Comparison of ENCODE assay signal across 7 mouse cellular contexts in genomic region chr13:43478586-43478985, GRCm38 (mm10). TPM values are rescaled to one million over a fixed set of nuclear protein-coding genes. Genes with fewer than 3 reads are reported as not detected.
DNase-seq lines count a peak whose midpoint lies in the region; ATAC-seq and TF ChIP-seq lines count a peak whose summit lies in the region.

No protein-coding gene starts in this region.

- H3K9me3 ChIP-seq in neural tube, embryonic 11.5 days (ENCODE audit: control insufficient read depth, low read length), result no peaks in the 10 kb centered on the region
- no peaks in the 10 kb centered on the region for H3K9me3 ChIP-seq in hindbrain, embryonic 10.5 days
- H3K9me3 ChIP-seq in liver, embryonic 16.5 days (replicated peaks; ENCODE audit: control insufficient read depth, low read length), result no peaks in the 10 kb centered on the region
- no peaks in the 10 kb centered on the region for H3K9me3 ChIP-seq in stomach, embryonic 15.5 days

- peak overlapping the region; percentile 64 for H3K9ac ChIP-seq in neural tube, embryonic 11.5 days (ENCODE audit: low read length)
- peak overlapping the region; percentile 48 for H3K9ac ChIP-seq in liver, embryonic 16.5 days (ENCODE audit: low read depth, low read length)
- H3K9ac ChIP-seq in stomach, embryonic 15.5 days, result no peak overlapping the region

- TF ChIP-seq CTCF in cortical plate, adult 2 months (IDR thresholded peaks at IDR 0.05; ENCODE audit: extremely low read depth, insufficient read depth, low read length), result no peak

- TF ChIP-seq POLR2A in cortical plate, adult 2 months (IDR thresholded peaks at IDR 0.05; ENCODE audit: extremely low read depth, insufficient read depth, low read length), result no peak

- no peaks in the 10 kb centered on the region for H3K27me3 ChIP-seq in neural tube, embryonic 11.5 days (ENCODE audit: control insufficient read depth, insufficient read depth, low read length)
- H3K27me3 ChIP-seq in hindbrain, embryonic 10.5 days (ENCODE audit: insufficient read depth, poor library complexity, severe bottlenecking), result no peaks in the 10 kb centered on the region
- H3K27me3 ChIP-seq in liver, embryonic 16.5 days (ENCODE audit: control insufficient read depth, insufficient read depth, low read depth, low read length), result no peaks in the 10 kb centered on the region
- no peaks in the 10 kb centered on the region for H3K27me3 ChIP-seq in stomach, embryonic 15.5 days (replicated peaks)

- DNase-seq in neural tube, embryonic 11.5 days (ENCODE audit: low spot score), result no peak
- no peak for DNase-seq in neural tube, embryonic 10.5 days (ENCODE audit: extremely low spot score, low spot score)
- no peak for DNase-seq in hindbrain, embryonic 10.5 days (ENCODE audit: low spot score)
- no peak for DNase-seq in thymus, postnatal 10 days (ENCODE audit: low spot score in 2 of 2)

- ATAC-seq in neural tube, embryonic 11.5 days (ENCODE audit: insufficient read depth, low FRiP score, low TSS enrichment), result no peak
- ATAC-seq in liver, embryonic 16.5 days (ENCODE audit: low read depth), result no peak
- ATAC-seq in stomach, embryonic 15.5 days (ENCODE audit: insufficient read depth, low FRiP score, low read depth), result no peak

- H3K4me1 ChIP-seq in neural tube, embryonic 11.5 days (ENCODE audit: control insufficient read depth, insufficient read depth, low read length), result peaks cover 8% of the 10 kb centered on the region
- peaks cover 20% of the 10 kb centered on the region for H3K4me1 ChIP-seq in cortical plate, adult 2 months (ENCODE audit: control insufficient read depth, insufficient read depth, low read length)
- peaks cover 52% of the 10 kb centered on the region for H3K4me1 ChIP-seq in hindbrain, embryonic 10.5 days (replicated peaks)
- peaks cover 21% of the 10 kb centered on the region for H3K4me1 ChIP-seq in liver, embryonic 16.5 days (ENCODE audit: control insufficient read depth, low read depth, low read length)
- peaks cover 20% of the 10 kb centered on the region; the same call in 1 of the 2 replicates for H3K4me1 ChIP-seq in stomach, embryonic 15.5 days

- H3K27ac ChIP-seq in neural tube, embryonic 11.5 days (ENCODE audit: low read depth, low read length), result no peak overlapping the region
- peak overlapping the region; percentile 54; the same call in 1 of the 2 replicates for H3K27ac ChIP-seq in cortical plate, adult 2 months (ENCODE audit: insufficient read depth, low read length)
- peak overlapping the region; percentile 64 for H3K27ac ChIP-seq in hindbrain, embryonic 10.5 days
- H3K27ac ChIP-seq in liver, embryonic 16.5 days (ENCODE audit: low read length), result peak overlapping the region; percentile 67
- 0 out of 2 replicates have a peak overlapping the region, but pooled peaks have one; percentile 1 for H3K27ac ChIP-seq in stomach, embryonic 15.5 days

- no peaks in the 10 kb centered on the region for H3K36me3 ChIP-seq in neural tube, embryonic 11.5 days (ENCODE audit: control insufficient read depth, insufficient read depth, low read length)
- H3K36me3 ChIP-seq in hindbrain, embryonic 10.5 days, result no peaks in the 10 kb centered on the region
- no peaks in the 10 kb centered on the region for H3K36me3 ChIP-seq in liver, embryonic 16.5 days (ENCODE audit: control insufficient read depth, insufficient read depth)
- no peaks in the 10 kb centered on the region for H3K36me3 ChIP-seq in stomach, embryonic 15.5 days

- peak overlapping the region; percentile 70 for H3K4me2 ChIP-seq in neural tube, embryonic 11.5 days (ENCODE audit: low read depth)
- peak overlapping the region; percentile 68 for H3K4me2 ChIP-seq in liver, embryonic 16.5 days (ENCODE audit: low read depth, low read length)
- peak overlapping the region; percentile 76 for H3K4me2 ChIP-seq in stomach, embryonic 15.5 days

- 38% methylated on average over 8 of the region's 8 CpGs for WGBS in neural tube, embryonic 11.5 days
- 47% methylated on average over 8 of the region's 8 CpGs for WGBS in hindbrain, embryonic 10.5 days
- 23% methylated on average over 8 of the region's 8 CpGs for WGBS in liver, embryonic 16.5 days (ENCODE audit: insufficient replicate concordance)
- WGBS in stomach, embryonic 15.5 days, result 10% methylated on average over 8 of the region's 8 CpGs

- peak overlapping the region; percentile 68 for H3K4me3 ChIP-seq in neural tube, embryonic 11.5 days (ENCODE audit: low read depth, low read length)
- peak overlapping the region; percentile 78 for H3K4me3 ChIP-seq in cortical plate, adult 2 months (ENCODE audit: insufficient read depth, low read length)
- peak overlapping the region; percentile 89 for H3K4me3 ChIP-seq in hindbrain, embryonic 10.5 days
- peak overlapping the region; percentile 53 for H3K4me3 ChIP-seq in liver, embryonic 16.5 days (ENCODE audit: low read depth, low read length)
- peak overlapping the region; percentile 34 for H3K4me3 ChIP-seq in stomach, embryonic 15.5 days (replicated peaks)

RNA-seq across cellular contexts. Expression of gene Ranbp9, which starts 2.5 kb away (rescaled TPM):
- polyA plus RNA-seq in neural tube, embryonic 11.5 days (2014; fragmentation: Nextera tagmentation; extraction: Ambion mirVana), result 10.9 and 12.5 TPM in 2 replicates
- polyA plus RNA-seq in cortical plate, adult 2 months (2012; rRNA removed), result 70.7 and 71.9 TPM in 2 replicates
- polyA plus RNA-seq in hindbrain, embryonic 10.5 days (2016; fragmentation: Nextera tagmentation; extraction: Ambion mirVana), result 8.7 and 9.4 TPM in 2 replicates
- 2.2 and 2.3 TPM in 2 replicates for polyA plus RNA-seq in liver, embryonic 16.5 days (2015; fragmentation: Nextera tagmentation; extraction: Ambion mirVana)
- 8.9 and 9.6 TPM in 2 replicates for polyA plus RNA-seq in stomach, embryonic 15.5 days (2015; fragmentation: Nextera tagmentation; extraction: Ambion mirVana)

Comparison
In these comparisons a context has a peak if more than half of its experiments do, and no peak if none do; other contexts are left out.
1. H3K4me3 ChIP-seq: peak in every context shown above with its lines; median percentile 89 in hindbrain, embryonic 10.5 days; 78 in cortical plate, adult 2 months; 68 in neural tube, embryonic 11.5 days; 53 in liver, embryonic 16.5 days; 34 in stomach, embryonic 15.5 days.